Mouse (Mus musculus) cerebellum, adult 2 months (tissue): ENCODE data around the gene Abcd3.

Experiments
- CTCF ChIP-seq: fragments of 200-500 bp; IDR thresholded peaks from 2 replicates; pipeline ENCODE4 v1.5.1; 2011; ENCODE audit warnings: low read depth, mild to moderate bottlenecking, control low read depth, low read length, moderate library complexity, borderline replicate concordance; ENCODE audit not compliant: insufficient read depth
- POLR2A ChIP-seq: fragments of 200-500 bp; IDR thresholded peaks from 2 replicates; pipeline ENCODE4 v1.6.1; 2011; ENCODE audit warnings: low read length, control low read depth, borderline replicate concordance; ENCODE audit not compliant: insufficient read depth

GRCm38 (mm10) chr3:121777943-121778342 lies 37.2 kb downstream of the Abcd3 start:
- peak; percentile 58; the same call in 1 of the 2 replicates for TF ChIP-seq CTCF
- no peak for TF ChIP-seq POLR2A
